Mouse (Mus musculus) liver, embryonic 14 days (tissue): ENCODE measurements around the gene Klhl8. TPM values are rescaled to one million over a fixed set of nuclear protein-coding genes. Genes with fewer than 3 reads are reported as not detected.

Experiments used
- polyA plus RNA-seq: library from polyadenylated mRNA; depleted of rRNA; stranded (reverse); fragments of >200 nt; gene quantifications from 2 replicates; pipeline ENCODE4 v1.2.3, GENCODE M21; 2012; rRNA removed

The Klhl8 gene
- 0.99 and 1.0 TPM in 2 replicates for polyA plus RNA-seq

GRCm38 (mm10) chr5:103910748-103911409 lies at the start of gene Klhl8:
Klhl8 (minus strand) TSS chr5:103911259.

Other genes with a start within 250 kb of the Klhl8 start
- gene Aff1, start 218.9 kb downstream of the Klhl8 start, polyA plus RNA-seq = 4.9 and 7.9 TPM in 2 replicates
- 3.8 and 4.7 TPM in 2 replicates for gene Hsd17b13, start 66.2 kb upstream of the Klhl8 start, polyA plus RNA-seq
- gene Hsd17b11, start 110.7 kb upstream of the Klhl8 start, polyA plus RNA-seq = 7.1 and 9.5 TPM in 2 replicates
- 47.7 and 49.4 TPM in 2 replicates for gene Nudt9, start 135.0 kb upstream of the Klhl8 start, polyA plus RNA-seq
- not detected in 2 replicates for gene Gm17660, start 166.3 kb upstream of the Klhl8 start, polyA plus RNA-seq
- 1.3 and 2.6 TPM in 2 replicates for gene Sparcl1, start 202.5 kb upstream of the Klhl8 start, polyA plus RNA-seq